Mouse (Mus musculus) cerebellum, adult 8-10 months (tissue): ENCODE results near the gene Gm17018.
A peak's percentile ranks its signal among the peaks of the same experiment; 100 is the strongest.

Experiments used
- DNase-seq: peaks from one replicate; pipeline ENCODE4 v3.0.0; 2022

Gm17018 gene

GRCm38 (mm10) chr19:45592916-45593315 lies 32.5 kb downstream of the Gm17018 start:
- peak; percentile 43 for DNase-seq

DNA sequence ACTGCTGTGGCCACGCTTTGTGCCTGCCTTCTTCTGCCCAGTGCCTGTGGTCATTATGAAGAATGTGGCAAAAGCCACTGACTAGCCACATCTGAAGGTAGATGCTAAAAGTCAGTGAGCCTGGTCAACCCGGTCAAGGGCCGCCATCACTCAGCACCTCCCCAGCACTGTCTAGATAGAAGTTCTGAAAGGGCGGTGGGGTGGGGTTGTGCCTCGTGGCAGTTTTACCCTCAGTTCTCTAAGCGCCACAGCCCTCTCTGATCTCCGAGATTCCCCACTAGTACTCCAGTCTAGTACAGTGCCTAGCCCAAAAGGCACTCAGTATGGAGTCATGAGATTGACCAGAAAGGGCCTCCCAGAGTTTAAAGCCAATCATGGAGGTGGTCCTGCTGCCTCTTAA lies 33.7 kb downstream of the Gm17018 start:
- no peak for DNase-seq

DNA sequence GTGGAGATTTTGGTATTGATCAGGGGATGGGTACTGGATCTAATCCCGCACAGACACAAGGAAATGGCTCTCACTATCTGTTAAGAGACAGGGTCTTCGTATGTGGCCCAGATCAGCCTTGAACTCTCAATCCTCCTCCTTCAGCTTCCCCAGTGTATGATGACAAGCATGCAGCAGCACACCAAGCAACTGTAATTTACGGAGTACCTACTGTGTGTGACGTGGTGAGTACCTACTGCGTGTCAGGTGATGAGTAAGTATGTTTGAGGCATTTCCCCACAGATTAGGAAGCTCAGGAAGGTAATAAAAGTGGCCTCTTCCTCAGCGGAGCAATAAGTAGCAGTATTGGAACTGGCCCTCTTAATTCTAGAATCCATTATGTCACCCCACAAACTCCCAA lies 35.1 kb downstream of the Gm17018 start:
- no peak for DNase-seq

DNA sequence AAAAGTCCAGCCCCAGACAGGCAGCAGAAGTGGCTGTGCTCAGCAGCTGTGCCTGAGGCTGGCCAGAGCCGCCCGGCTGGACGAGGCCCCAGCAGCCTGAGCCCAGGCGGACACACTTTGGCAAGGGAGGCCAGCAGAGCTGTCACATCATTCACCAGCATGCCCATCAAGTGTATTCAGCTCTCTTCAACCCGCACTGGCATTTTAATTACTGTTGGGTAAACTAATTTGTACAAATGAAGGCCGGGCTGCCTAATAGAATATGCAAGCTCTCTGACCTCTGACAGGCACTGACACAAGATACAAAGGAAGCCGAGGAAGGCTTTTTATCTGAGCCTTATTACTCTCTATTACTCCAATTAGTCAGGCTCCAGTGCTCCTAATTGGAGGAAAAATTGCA lies 35.6 kb downstream of the Gm17018 start:
- DNase-seq = no peak

- no peak for DNase-seq
Measured at GRCm38 (mm10) chr19:45596434-45596833, 36.0 kb downstream of the Gm17018 start.

- no peak for DNase-seq
Measured at GRCm38 (mm10) chr19:45597106-45597505, 36.7 kb downstream of the Gm17018 start.

GRCm38 (mm10) chr19:45602606-45603005 lies 42.2 kb downstream of the Gm17018 start:
- no peak for DNase-seq

GRCm38 (mm10) chr19:45606701-45607100 lies 46.3 kb downstream of the Gm17018 start:
- DNase-seq = no peak

- no peak for DNase-seq
Measured at GRCm38 (mm10) chr19:45607479-45607878, 47.1 kb downstream of the Gm17018 start.

- DNase-seq = no peak
Measured at GRCm38 (mm10) chr19:45608648-45609339, 48.4 kb downstream of the Gm17018 start.

- DNase-seq = peak; percentile 35
Measured at GRCm38 (mm10) chr19:45610823-45611222, 50.4 kb downstream of the Gm17018 start.

- DNase-seq = peak; percentile 34
Measured at GRCm38 (mm10) chr19:45614375-45614774, 54.0 kb downstream of the Gm17018 start.

DNA sequence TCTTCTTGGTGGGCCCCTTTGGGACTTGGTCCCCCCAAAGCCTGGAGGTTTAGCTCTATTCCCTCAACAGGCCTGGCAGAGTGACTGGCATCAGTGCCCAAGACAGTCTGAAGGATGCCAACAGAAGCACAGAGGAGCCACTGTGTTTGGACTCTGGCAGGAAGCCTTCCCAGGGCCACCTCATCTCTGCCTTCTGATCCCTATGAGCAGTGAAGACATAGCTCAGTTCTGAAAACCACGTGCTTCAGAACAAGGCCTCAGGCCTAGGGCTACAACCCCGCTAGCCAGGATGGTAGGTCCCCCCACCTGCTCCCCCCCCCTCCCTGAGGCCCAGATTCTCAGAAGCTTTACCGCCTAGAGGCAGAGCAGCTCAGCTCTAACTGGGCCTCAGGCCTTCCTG lies 54.5 kb downstream of the Gm17018 start:
- no peak for DNase-seq

GRCm38 (mm10) chr19:45615415-45616213 lies 55.2 kb downstream of the Gm17018 start:
- no peak for DNase-seq

- DNase-seq = no peak
Measured at GRCm38 (mm10) chr19:45616214-45616518, 55.8 kb downstream of the Gm17018 start.

- DNase-seq = no peak
Measured at GRCm38 (mm10) chr19:45616735-45617134, 56.3 kb downstream of the Gm17018 start.

DNA sequence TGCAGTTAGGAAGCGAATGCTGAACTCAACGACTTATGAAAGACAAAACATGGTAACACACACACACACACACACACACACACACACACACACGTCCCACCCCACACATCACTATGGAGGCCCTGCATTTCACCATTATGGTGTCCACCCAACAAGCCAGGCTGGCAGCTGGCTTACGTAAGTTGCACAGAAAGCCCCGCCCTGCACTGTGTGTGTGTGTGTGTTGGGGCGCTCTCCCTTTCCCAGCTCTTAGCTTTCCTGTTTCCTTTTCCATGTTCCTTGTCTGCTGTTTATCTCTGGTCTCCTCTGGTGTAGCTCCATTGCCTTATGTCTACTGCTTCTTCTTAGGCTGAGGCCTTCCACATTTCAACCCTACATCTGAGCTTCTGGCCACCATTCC lies 57.8 kb downstream of the Gm17018 start:
- DNase-seq = no peak

DNA sequence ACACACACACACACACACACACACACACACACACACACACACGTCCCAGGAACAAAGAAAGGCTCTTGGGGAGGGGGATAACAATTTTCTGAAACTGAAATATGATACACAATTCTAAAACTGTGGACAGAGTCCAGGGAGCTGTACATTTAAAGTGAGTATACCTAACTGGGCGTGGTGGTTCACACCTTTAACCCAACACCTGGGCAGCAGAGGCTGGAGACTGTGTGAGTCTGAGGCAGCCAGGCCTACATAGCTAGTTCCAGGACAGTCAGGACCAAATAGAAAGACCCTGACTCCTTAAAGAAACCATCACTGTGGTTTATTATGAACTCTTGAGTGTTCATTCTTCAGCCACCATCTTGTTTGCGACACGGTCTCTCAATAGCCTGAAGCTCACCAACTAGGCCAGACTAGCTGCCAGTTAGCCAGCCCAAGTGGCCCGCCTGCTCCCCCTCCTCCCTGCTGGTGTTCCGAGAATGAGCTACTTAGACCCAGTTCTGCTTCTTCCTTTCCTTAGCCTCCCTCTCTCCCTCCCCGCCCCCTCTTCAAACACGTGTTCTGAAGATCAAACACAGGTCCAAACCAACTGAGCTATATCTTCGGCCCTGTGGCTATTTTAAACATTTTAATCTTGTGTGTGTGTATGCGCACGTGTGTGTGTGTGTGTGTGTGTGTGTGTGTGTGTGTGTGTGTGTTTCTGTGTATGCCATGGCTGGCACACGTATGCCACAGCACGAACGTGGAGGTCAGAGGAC lies 59.5 kb downstream of the Gm17018 start:
- DNase-seq = no peak

DNA sequence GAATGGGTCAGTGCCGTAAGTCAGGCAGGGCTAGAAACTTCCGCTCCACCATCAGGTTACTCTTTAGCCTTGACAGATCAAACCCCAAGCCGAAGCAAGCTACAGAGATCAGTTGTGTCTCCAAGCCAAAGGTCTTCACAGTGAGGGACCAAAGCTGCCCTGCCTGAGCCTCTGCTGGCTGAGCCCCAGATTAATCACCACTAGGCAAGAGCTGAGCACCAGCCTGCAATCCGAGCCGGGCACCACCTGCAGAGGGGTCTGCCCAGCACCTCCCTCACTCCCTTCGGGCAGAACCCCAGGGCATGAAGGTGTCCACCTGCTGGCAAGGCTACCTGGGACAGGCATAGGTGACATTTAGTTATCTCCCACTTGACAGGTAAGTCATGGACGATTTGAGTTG lies 60.6 kb downstream of the Gm17018 start:
- no peak for DNase-seq

GRCm38 (mm10) chr19:45622144-45622543 lies 61.7 kb downstream of the Gm17018 start:
- no peak for DNase-seq

GRCm38 (mm10) chr19:45623710-45624109 lies 63.3 kb downstream of the Gm17018 start:
- no peak for DNase-seq

DNA sequence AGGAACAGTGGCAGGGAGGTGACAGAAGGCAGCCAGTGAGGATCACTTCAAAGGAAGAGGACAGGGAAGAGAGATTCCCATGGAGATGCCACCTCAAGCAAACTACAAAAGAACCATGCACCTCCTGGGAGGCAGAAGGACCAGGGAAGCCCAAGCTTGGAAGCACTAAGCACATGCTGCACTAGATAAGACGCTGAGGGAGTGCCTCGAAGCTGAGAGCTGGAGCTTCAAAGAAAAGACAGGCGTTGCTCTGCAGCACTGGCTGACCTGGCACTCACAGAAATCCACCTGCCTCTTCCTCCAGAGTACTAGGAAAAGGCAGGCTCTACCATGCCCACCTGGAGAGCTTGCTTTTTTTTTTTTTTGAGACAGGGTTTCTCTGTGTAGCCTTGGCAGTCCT lies 66.6 kb downstream of the Gm17018 start:
- no peak for DNase-seq

DNA sequence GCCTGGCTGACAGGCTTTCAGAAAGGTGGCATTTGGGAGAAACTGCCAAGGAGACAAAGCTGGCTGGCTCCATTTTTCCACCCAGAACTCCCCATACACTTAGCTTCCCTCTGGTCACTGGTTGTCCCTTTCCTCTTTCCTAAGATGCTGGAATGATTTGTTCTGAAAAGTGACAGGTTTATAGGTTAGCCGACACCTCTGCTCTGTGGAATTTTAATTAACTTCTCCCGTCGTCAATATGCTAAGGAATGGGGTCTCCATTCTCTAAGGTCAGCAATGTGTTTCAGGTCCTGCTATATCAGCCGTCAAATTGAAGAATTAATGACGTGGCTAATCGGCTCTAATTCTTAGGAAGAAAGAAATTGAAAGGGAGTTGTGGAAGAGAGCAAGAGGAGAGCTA lies 68.2 kb downstream of the Gm17018 start:
- no peak for DNase-seq

DNA sequence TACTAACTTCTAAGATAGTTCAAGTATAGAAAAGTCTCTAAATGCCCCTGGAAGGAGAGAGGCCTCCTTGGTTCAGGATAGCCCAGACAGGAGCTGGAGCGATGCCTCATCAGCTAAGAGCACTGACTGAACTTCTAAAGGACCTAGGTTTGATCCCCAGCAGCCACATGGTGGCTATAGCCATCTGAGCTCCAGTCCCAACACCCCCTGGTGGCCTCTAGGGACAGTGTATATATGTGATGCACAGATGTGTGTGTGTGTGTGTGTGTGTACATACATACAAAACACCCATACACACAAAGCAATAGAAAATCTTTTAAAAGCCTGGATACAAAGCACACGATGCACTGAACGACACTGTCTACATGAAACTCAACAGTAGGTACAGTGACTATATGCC lies 68.8 kb downstream of the Gm17018 start:
- no peak for DNase-seq
